Mouse (Mus musculus) retina, postnatal 7 days (tissue): ENCODE measurements at regions not wholly inside any gene's neighbourhood (a gene's known extent, or its start where the extent isn't known, plus 50 kb on each side); places are given as distances from the start of the nearest gene placed in this dataset.

Source experiments
- DNase-seq: peaks from one replicate; pipeline ENCODE4 v3.0.0-alpha.2; 2012; ENCODE audit warnings: low read depth, low spot score

DNA sequence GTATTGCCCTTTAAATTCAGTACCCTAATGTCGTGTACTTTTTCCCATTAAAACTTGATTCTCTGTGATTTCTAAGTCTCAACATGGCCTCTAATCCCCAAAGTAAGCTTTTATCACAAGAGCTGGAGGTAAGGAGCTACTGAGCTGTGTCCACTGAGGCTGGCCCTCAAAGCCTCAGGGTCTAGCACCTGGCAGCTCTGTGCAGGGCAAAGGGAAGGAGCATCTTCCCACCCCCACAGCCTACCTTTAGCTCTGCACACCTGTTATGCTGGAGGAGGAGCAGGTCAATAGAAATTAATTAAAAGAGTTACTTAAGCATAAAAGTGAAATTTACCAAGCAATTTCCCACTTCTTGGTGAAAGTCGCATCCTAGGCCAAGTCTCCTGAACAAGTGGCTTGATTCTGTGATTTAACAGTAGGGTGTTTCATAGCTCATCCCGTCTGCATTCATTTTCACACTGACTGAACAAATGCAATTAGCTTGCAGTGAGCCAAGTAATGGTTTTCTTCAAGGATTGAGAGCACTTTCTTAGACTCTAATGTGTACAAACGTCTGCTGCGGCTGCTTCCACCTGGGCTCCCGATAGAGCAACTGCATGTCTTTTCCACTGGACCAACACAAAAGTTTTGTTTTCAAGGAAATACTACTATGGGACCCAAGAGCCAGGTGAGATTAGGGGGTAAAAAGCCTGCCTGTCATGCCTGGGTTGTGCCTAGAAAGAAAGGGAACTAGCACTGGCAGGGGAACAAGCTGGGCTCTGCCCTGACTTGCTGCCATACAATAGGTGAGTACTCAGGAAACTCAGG lies 50.6 kb upstream of the Dap start:
- no peak for DNase-seq
